Mouse (Mus musculus): ENCODE measurements around the gene Nps. TPM values are rescaled to one million over a fixed set of nuclear protein-coding genes. Genes with fewer than 3 reads are reported as not detected.

The Nps gene
- polyA plus RNA-seq, 1 experiment from 2014 or later, result not detected

GRCm38 (mm10) chr7:135291646-135292236, 33.2 kb downstream of the Nps start:
- Histone ChIP-seq H3K27me3 (replicated peaks; ENCODE audit: control insufficient read depth, insufficient read depth, low read length) (no peaks in the 10 kb centered on the region), H3K4me1 (replicated peaks; ENCODE audit: control insufficient read depth, insufficient read depth, low read length) (no peaks in the 10 kb centered on the region), H3K9me3 (ENCODE audit: control insufficient read depth, low read length) (no peaks in the 10 kb centered on the region), H3K36me3 (ENCODE audit: control insufficient read depth, insufficient read depth, low read length) (no peaks in the 10 kb centered on the region), H3K4me2 (no peak overlapping the region), H3K27ac (ENCODE audit: low read depth, low read length) (no peak overlapping the region), H3K9ac (ENCODE audit: low read depth, low read length) (no peak overlapping the region), H3K4me3 (ENCODE audit: low read depth, low read length) (no peak overlapping the region)
- 74% methylated on average over 15 of the region's 15 CpGs for WGBS
- ATAC-seq (replicated peaks; ENCODE audit: low FRiP score), result no peak
- DNase-seq (ENCODE audit: low spot score), result no peak

DNA sequence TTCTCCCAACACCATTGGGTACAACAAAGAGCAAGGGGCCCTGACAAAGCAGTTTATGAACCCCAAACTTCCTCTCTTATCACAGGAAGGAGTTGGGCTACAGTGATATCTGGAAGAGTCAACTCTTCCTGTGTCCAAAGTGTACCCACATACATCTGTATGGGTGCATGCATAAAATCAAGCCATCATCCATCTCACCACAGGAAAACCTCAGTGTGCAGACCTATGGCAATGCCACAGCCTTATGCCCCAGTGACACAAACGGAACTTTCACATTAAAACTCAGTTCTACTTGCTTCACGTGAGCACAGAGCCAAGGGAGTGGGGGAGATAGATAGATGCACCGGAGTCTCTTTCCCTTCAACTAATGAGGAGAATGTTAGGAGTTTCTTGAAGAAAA, 36.0 kb downstream of the Nps start:
- WGBS, result 55% methylated on average over 3 of the region's 3 CpGs
- no peak overlapping the region for H3K27ac ChIP-seq (ENCODE audit: low read depth, low read length)
- ATAC-seq (replicated peaks; ENCODE audit: low FRiP score) (no peak), DNase-seq (ENCODE audit: low spot score) (no peak)
- H3K36me3 ChIP-seq (ENCODE audit: control insufficient read depth, insufficient read depth, low read length), result no peaks in the 10 kb centered on the region
- no peak overlapping the region for H3K9ac ChIP-seq (ENCODE audit: low read depth, low read length)
- H3K4me2 ChIP-seq, result no peak overlapping the region
- H3K27me3 ChIP-seq (replicated peaks; ENCODE audit: control insufficient read depth, insufficient read depth, low read length), result no peaks in the 10 kb centered on the region
- H3K4me1 ChIP-seq (replicated peaks; ENCODE audit: control insufficient read depth, insufficient read depth, low read length), result no peaks in the 10 kb centered on the region
- no peak overlapping the region for H3K4me3 ChIP-seq (ENCODE audit: low read depth, low read length)
- H3K9me3 ChIP-seq (ENCODE audit: control insufficient read depth, low read length), result no peaks in the 10 kb centered on the region

DNA sequence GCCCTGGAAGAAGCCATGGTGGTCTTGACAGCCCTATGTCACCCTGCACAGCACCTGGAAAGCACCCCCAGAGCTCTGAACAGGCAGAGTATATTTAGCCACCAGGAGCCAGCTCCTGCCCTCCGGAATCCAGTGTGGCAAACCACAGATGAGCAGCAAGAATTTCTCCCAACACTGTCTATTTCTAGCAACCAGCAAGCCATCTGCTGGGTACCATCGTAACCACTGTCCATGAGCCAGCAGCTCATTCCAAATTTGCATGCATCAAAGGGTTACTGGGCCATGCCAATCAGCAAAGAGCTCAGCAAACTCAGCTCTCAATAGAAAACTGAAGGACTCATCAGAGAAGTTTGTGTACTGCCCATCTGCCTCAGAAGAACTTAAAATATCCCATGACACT, 46.0 kb downstream of the Nps start:
- H3K4me1 ChIP-seq (replicated peaks; ENCODE audit: control insufficient read depth, insufficient read depth, low read length), result no peaks in the 10 kb centered on the region
- no peaks in the 10 kb centered on the region for H3K9me3 ChIP-seq (ENCODE audit: control insufficient read depth, low read length)
- H3K4me2 ChIP-seq, result no peak overlapping the region
- DNase-seq (ENCODE audit: low spot score) (no peak), ATAC-seq (replicated peaks; ENCODE audit: low FRiP score) (no peak)
- no peak overlapping the region for H3K27ac ChIP-seq (ENCODE audit: low read depth, low read length)
- no peaks in the 10 kb centered on the region for H3K36me3 ChIP-seq (ENCODE audit: control insufficient read depth, insufficient read depth, low read length)
- 78% methylated on average over 2 of the region's 2 CpGs for WGBS
- no peaks in the 10 kb centered on the region for H3K27me3 ChIP-seq (replicated peaks; ENCODE audit: control insufficient read depth, insufficient read depth, low read length)
- no peak overlapping the region for H3K9ac ChIP-seq (ENCODE audit: low read depth, low read length)
- no peak overlapping the region for H3K4me3 ChIP-seq (ENCODE audit: low read depth, low read length)

Other genes with a start within 250 kb of the Nps start
- gene Foxi2, start 151.6 kb downstream of the Nps start, polyA plus RNA-seq (2014; fragmentation: Nextera tagmentation; extraction: Ambion mirVana), result not detected in 2 replicates